ENCODE assay signal across 9 mouse cellular contexts in the genomic region with DNA sequence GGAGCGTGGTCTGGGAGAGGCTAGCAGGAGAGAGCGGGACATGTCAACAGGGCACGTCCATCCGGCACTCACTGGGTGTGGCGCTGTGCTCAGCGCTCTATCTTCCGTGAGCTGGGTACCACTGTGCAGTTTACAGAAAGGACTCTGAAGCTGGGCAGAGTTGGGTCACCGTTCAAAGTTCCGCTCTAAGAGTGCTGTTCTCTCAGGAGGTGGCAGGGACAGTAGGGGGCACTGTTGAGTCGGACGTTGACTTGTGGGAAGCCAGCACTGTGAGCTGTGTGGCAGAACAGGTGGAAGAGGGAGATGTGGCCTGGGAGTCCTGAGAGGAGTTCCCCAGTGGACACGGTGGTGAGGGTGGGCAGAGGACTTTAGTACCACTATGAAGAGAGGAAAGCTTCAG.
DNase-seq lines count a peak whose midpoint lies in the region; ATAC-seq and TF ChIP-seq lines count a peak whose summit lies in the region.
"Had no signal": no experiment of that assay in that cellular context is flagged by ENCODE, and none has a peak within 500 bp of the region (broad histone marks: within the 10 kb centered on the region; RNA-seq: fewer than 3 reads in every experiment).

No protein-coding gene starts in this region.

- no peak overlapping the region for H3K9ac ChIP-seq in forebrain, embryonic 16.5 days (replicated peaks; ENCODE audit: low read depth, low read length)
- H3K9ac ChIP-seq: lung, embryonic 15.5 days had no signal

- DNase-seq in G1E (ENCODE audit: low spot score) = peak; percentile 43
- peak; percentile 77 for DNase-seq in c-Kit-positive CD71-positive TER-119-positive erythroid progenitor cells, embryonic 14.5 days (ENCODE audit: low spot score)
- peak; percentile 90 to 91 for DNase-seq in layer of hippocampus, postnatal 10 days (ENCODE audit: low spot score in 2 of 2)
- DNase-seq in lung, postnatal 25 days (ENCODE audit: low spot score) = peak; percentile 83
- DNase-seq in retina, postnatal 1 day = peak; percentile 81
- DNase-seq in thymus, postnatal 4 days = peak; percentile 97

- TF ChIP-seq CTCF in G1E (IDR thresholded peaks at IDR 0.05; ENCODE audit: low read depth, low read length) = peak; percentile 71

- peaks cover 97% of the 10 kb centered on the region for H3K36me3 ChIP-seq in G1E (replicated peaks)
- H3K36me3 ChIP-seq in forebrain, embryonic 16.5 days (ENCODE audit: control insufficient read depth, insufficient read depth) = no peaks in the 10 kb centered on the region
- H3K36me3 ChIP-seq: lung, embryonic 15.5 days had no signal

- no peak overlapping the region for H3K4me3 ChIP-seq in G1E (ENCODE audit: low read depth, low read length)
- H3K4me3 ChIP-seq in forebrain, embryonic 16.5 days (replicated peaks; ENCODE audit: low read length) = no peak overlapping the region
- H3K4me3 ChIP-seq: lung, embryonic 15.5 days had no signal

- no peak overlapping the region for H3K27ac ChIP-seq in forebrain, embryonic 16.5 days (ENCODE audit: low read length)
- H3K27ac ChIP-seq: lung, embryonic 15.5 days had no signal

- no peak overlapping the region for H3K4me2 ChIP-seq in forebrain, embryonic 16.5 days (ENCODE audit: low read length)
- H3K4me2 ChIP-seq: lung, embryonic 15.5 days had no signal

- ATAC-seq in G1E (ENCODE audit: extremely low read depth, insufficient number of reproducible peaks, low FRiP score, poor library complexity, severe bottlenecking) = peak; percentile 38; the same call in 1 of the 2 replicates
- ATAC-seq in forebrain, embryonic 16.5 days = peak; percentile 73
- ATAC-seq in hematopoietic stem cell, adult 5-6 weeks (replicated peaks in 1 of 2; ENCODE audit: insufficient read depth in 1 of 2, low FRiP score in 2 of 2, low TSS enrichment in 1 of 2, low read depth in 1 of 2, poor library complexity in 2 of 2, severe bottlenecking in 2 of 2) = peak; percentile 79 to 90

- 38% methylated on average over 12 of the region's 12 CpGs for WGBS in forebrain, embryonic 16.5 days

- H3K4me1 ChIP-seq in G1E (ENCODE audit: insufficient read depth, low read depth, low read length) = peaks cover 8% of the 10 kb centered on the region
- no peaks in the 10 kb centered on the region for H3K4me1 ChIP-seq in forebrain, embryonic 16.5 days (replicated peaks; ENCODE audit: control insufficient read depth, insufficient read depth, low read length)
- H3K4me1 ChIP-seq: lung, embryonic 15.5 days had no signal

- no peaks in the 10 kb centered on the region for H3K9me3 ChIP-seq in G1E (replicated peaks)
- no peaks in the 10 kb centered on the region for H3K9me3 ChIP-seq in forebrain, embryonic 16.5 days (ENCODE audit: control insufficient read depth, low read length)
- H3K9me3 ChIP-seq: lung, embryonic 15.5 days had no signal

- no peaks in the 10 kb centered on the region for H3K27me3 ChIP-seq in G1E (ENCODE audit: insufficient read depth, low read length)
- no peaks in the 10 kb centered on the region for H3K27me3 ChIP-seq in forebrain, embryonic 16.5 days (replicated peaks; ENCODE audit: control insufficient read depth, insufficient read depth, low read length)
- H3K27me3 ChIP-seq: lung, embryonic 15.5 days had no signal

Comparison
In these comparisons a context has a peak if more than half of its experiments do, and no peak if none do; other contexts are left out.
1. DNase-seq: peak in every context shown above with its lines; median percentile 97 in thymus, postnatal 4 days; 90 in layer of hippocampus, postnatal 10 days; 83 in lung, postnatal 25 days; 81 in retina, postnatal 1 day; 77 in c-Kit-positive CD71-positive TER-119-positive erythroid progenitor cells, embryonic 14.5 days; 43 in G1E.